Mouse (Mus musculus) lung, embryonic 16.5 days (tissue): ENCODE data around the gene Cbr3. TPM values are rescaled to one million over a fixed set of nuclear protein-coding genes. Genes with fewer than 3 reads are reported as not detected.

ENCODE experiments used
- ATAC-seq: fragments of 200-750 bp; cut with Nextera tagmentation; 2 replicates; pipeline ENCODE4 v1.8.0; 2017; ENCODE audit warnings: low read depth, mild to moderate bottlenecking, moderate library complexity
- H3K27ac ChIP-seq: fragments of 300-500 bp; sonication (generic); 2 replicates; pipeline ENCODE4 v1.5.1; 2014; ENCODE audit warnings: mild to moderate bottlenecking, control low read depth, low read length
- H3K27me3 ChIP-seq: fragments of 300-500 bp; sonication (generic); 2 replicates; pipeline ENCODE4 v1.6.1; 2014; ENCODE audit warnings: low read depth, low read length, mixed read lengths; ENCODE audit not compliant: control insufficient read depth, insufficient read depth
- H3K36me3 ChIP-seq: fragments of 300-500 bp; sonication (generic); 2 replicates; pipeline ENCODE4 v1.6.1; 2014; ENCODE audit warnings: low read length; ENCODE audit not compliant: control insufficient read depth, insufficient read depth
- H3K4me1 ChIP-seq: fragments of 300-500 bp; sonication (generic); replicated peaks from 2 replicates; pipeline ENCODE4 v1.6.1; 2014; ENCODE audit warnings: low read length, mixed read lengths; ENCODE audit not compliant: control insufficient read depth, insufficient read depth
- H3K4me2 ChIP-seq: fragments of 300-500 bp; sonication (generic); 2 replicates; pipeline ENCODE4 v1.6.1; 2014; ENCODE audit warnings: low read depth, low read length, control low read depth
- H3K4me3 ChIP-seq: fragments of 300-500 bp; sonication (generic); 2 replicates; pipeline ENCODE4 v1.5.1; 2014; ENCODE audit warnings: mild to moderate bottlenecking, low read length, control low read depth
- H3K9ac ChIP-seq: fragments of 300-500 bp; sonication (generic); 2 replicates; pipeline ENCODE4 v1.6.1; 2014; ENCODE audit warnings: low read length, control low read depth
- H3K9me3 ChIP-seq: fragments of 300-500 bp; sonication (generic); 2 replicates; pipeline ENCODE4 v1.6.1; 2016; ENCODE audit warnings: low read length; ENCODE audit not compliant: control insufficient read depth
- WGBS: fragments of 180-500 bp; shearing (Covaris S2); extraction: QIAGEN DNeasy Blood & Tissue Kit; methylation state at CpG from one replicate; pipeline ENCODE4 v1.1.7; 2014; 5-methylcytosine and 5-hydroxymethylcytosine counted together
- polyA plus RNA-seq: library from polyadenylated mRNA; unstranded; fragments of >200 nt; fragmentation: Nextera tagmentation; extraction: Ambion mirVana; gene quantifications from 2 replicates; pipeline ENCODE4 v1.2.1, GENCODE M21; 2015

Cbr3 gene
- polyA plus RNA-seq, 1 experiment from 2014 or later: 9.0 TPM

DNA sequence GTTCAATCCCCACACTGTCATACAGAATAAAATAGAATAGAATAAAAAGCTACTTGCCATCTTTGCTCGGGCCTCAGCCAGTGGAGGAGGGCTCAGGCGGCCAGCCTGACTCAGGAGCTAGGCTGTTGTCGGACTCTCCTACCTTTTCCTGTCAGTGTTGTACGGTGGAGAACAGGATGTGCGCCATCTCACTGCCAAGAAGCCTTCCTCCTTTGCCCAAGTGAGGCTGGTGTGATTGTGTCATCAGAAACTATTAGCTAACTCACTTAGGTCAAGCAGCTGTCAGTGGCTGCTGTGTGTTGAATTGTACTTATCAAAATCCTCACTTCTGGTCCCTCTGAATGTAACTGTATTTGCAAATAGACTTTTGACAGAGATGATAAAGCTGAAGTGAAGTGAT lies 38.8 kb downstream of the Cbr3 start:
- Histone ChIP-seq H3K4me1 (peaks cover 7% of the 10 kb centered on the region), H3K27ac (no peak overlapping the region), H3K27me3 (no peaks in the 10 kb centered on the region), H3K36me3 (no peaks in the 10 kb centered on the region), H3K9me3 (no peaks in the 10 kb centered on the region), H3K4me3 (no peak overlapping the region), H3K9ac (no peak overlapping the region), H3K4me2 (no peak overlapping the region)
- no peak for ATAC-seq
- WGBS: 58% methylated on average over 5 of the region's 5 CpGs

DNA sequence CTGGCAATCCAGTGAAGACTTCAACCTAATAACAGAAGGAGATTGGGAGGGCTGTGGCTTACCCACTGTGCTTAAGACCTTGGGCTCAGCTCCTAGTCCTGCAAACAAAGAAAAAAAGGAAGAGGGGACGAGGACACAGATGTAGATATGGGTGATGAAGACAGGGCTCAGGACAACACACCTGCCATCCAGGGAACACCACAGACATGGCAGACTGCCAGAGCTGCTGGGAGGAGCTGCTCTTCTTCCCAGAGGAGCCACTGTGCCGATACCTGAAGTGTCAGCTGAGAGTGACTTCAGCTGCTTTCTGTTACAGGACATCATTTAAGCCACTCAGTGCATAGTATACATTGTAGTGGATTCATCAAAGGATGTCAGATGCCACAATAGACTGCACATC lies 39.5 kb downstream of the Cbr3 start:
- 56% methylated on average over 2 of the region's 2 CpGs for WGBS
- no peaks in the 10 kb centered on the region for H3K36me3 ChIP-seq
- no peak for ATAC-seq
- H3K9me3 ChIP-seq: no peaks in the 10 kb centered on the region
- H3K4me2 ChIP-seq: no peak overlapping the region
- no peak overlapping the region for H3K4me3 ChIP-seq
- H3K9ac ChIP-seq: no peak overlapping the region
- no peaks in the 10 kb centered on the region for H3K27me3 ChIP-seq
- no peak overlapping the region for H3K27ac ChIP-seq
- H3K4me1 ChIP-seq: no peaks in the 10 kb centered on the region; the same call in 1 of the 2 replicates

DNA sequence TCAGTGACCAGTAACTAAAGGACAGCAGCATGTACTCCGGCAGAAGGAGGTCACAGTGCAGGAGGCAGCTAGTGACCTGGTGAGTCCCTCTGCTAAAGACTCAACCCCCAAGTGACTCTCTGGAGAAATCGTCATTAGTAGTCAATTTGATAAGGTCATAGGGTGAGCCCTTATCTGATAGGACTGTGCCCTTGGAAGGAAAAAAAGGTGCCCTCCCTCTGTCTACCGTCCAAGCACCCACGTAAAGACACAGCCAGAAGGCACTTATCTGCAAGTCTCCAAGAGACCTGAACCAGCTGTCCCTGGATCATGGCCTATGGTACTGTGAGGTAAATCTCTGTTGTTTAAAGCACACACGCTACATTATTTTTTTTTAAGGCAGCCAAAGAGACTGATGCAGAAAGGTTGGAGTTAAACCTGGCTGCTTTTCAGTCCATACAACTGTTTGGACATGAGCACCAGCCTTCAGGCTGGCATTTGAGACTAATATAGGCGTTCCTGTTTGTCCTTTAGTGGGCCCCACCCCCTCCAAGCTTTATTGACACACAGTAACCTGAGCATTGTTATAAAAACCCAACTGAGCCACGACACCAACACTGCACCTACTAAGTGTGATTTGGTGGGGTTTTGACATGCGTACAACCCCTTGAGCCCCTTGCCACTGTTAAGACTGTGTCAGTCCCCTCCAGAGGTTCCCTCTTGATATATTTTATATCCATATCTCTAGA lies 42.6 kb downstream of the Cbr3 start:
- WGBS: 58% methylated on average over 8 of the region's 8 CpGs
- H3K27ac ChIP-seq: no peak overlapping the region
- no peaks in the 10 kb centered on the region for H3K27me3 ChIP-seq
- peaks cover 3% of the 10 kb centered on the region; the same call in 1 of the 2 replicates for H3K4me1 ChIP-seq
- no peak overlapping the region for H3K9ac ChIP-seq
- no peaks in the 10 kb centered on the region for H3K9me3 ChIP-seq
- no peak for ATAC-seq
- no peak overlapping the region for H3K4me2 ChIP-seq
- H3K36me3 ChIP-seq: no peaks in the 10 kb centered on the region
- no peak overlapping the region for H3K4me3 ChIP-seq

DNA sequence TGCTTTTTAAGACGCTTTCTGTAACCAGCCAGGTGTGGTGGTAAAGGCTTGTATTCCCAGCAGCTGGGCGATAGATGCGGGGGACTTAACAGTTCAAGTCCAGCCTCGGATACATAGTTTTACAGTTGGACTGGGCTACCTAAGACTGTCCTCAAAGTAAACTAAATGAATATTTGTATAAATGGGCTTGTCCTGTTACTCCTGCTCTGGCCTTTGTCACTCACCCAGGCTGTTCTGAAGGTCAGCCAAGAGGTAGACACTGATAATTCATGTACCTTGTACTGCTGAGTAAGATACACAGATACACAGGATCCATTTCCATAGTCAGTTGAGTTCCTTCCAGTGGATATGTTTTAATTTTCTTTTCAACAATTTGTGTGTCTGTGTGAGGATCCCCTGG lies 43.2 kb downstream of the Cbr3 start:
- H3K27ac ChIP-seq: no peak overlapping the region
- WGBS: 87% methylated on average over 4 of the region's 4 CpGs
- H3K4me1 ChIP-seq: peaks cover 3% of the 10 kb centered on the region; the same call in 1 of the 2 replicates
- ATAC-seq: no peak
- H3K4me2 ChIP-seq: no peak overlapping the region
- no peaks in the 10 kb centered on the region for H3K36me3 ChIP-seq
- H3K4me3 ChIP-seq: no peak overlapping the region
- H3K27me3 ChIP-seq: no peaks in the 10 kb centered on the region
- H3K9me3 ChIP-seq: no peaks in the 10 kb centered on the region
- no peak overlapping the region for H3K9ac ChIP-seq

DNA sequence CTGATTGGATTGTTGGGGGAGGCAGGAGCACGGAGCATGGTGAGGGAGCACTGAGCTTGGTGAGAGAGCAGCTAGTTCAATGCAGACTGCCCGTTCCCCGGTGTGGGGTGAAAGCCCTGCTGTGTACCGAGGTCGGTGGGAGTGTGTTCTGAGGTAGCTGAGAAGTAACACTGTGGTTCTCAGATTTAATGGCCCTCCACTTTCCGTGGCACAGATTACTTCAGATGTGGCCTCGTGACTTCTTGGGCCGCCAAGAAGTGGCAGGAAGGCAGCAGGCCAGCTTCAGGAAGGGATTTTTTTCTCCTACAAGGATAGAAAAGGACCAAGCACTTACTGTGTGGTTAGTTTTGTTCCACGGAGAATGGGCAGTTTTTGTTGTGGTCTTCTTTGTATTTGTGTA lies 45.7 kb downstream of the Cbr3 start:
- Histone ChIP-seq H3K27me3 (no peaks in the 10 kb centered on the region), H3K4me1 (peaks cover 3% of the 10 kb centered on the region; the same call in 1 of the 2 replicates), H3K27ac (no peak overlapping the region), H3K9ac (no peak overlapping the region), H3K4me2 (no peak overlapping the region), H3K4me3 (no peak overlapping the region), H3K36me3 (no peaks in the 10 kb centered on the region; the same call in 1 of the 2 replicates), H3K9me3 (no peaks in the 10 kb centered on the region)
- no peak for ATAC-seq
- 58% methylated on average over 9 of the region's 9 CpGs for WGBS

DNA sequence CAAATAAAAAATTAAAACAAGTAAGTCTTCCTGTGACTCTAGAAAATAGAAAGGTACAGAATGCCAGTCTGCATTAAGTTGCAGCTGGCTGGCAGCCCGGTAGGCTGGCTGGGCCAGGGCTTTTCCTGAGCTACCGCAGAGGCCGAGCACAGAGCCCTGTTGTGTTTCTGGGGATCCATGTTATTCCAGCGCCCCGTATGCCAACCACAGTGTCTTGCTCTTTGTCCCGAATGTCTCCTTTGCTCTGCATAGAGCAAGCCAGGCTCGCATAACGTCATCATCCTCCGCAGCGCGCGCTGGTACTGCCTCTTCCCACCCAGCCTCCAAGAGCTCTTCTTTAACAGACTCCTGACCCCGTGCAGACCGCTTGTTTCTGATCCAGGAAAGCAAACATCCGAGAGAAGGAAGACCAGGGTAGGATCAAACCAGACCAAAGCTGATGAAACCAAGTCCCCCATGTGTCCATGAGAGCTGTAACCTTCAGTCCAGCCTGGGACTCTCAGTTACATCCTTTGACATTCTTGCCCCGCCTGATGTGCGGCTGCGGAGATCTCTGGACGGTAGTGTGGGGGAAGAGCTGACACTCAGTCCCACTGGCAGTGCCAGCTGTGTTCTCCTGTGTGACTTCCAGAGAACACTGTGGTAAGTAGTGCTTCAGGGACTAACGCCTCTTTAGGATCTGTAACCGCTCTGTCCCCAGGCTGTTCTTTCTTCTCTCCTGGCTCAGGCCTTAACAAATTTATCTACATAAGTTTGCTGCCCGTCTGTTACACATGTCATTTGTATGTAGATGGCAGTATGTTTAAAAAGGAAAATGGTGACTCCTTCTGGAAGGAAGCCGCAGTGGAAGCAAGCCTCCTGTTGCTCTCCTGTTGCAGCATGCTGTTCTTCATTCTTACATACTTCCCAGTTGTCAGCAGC lies 47.0 kb downstream of the Cbr3 start:
- Histone ChIP-seq H3K36me3 (no peaks in the 10 kb centered on the region; the same call in 1 of the 2 replicates), H3K4me2 (no peak overlapping the region), H3K9ac (no peak overlapping the region), H3K9me3 (no peaks in the 10 kb centered on the region), H3K27me3 (no peaks in the 10 kb centered on the region), H3K27ac (no peak overlapping the region), H3K4me3 (no peak overlapping the region), H3K4me1 (peaks cover 3% of the 10 kb centered on the region; the same call in 1 of the 2 replicates)
- no peak for ATAC-seq
- whole genome bisulfite sequencing: 70% methylated on average over 23 of the region's 23 CpGs

DNA sequence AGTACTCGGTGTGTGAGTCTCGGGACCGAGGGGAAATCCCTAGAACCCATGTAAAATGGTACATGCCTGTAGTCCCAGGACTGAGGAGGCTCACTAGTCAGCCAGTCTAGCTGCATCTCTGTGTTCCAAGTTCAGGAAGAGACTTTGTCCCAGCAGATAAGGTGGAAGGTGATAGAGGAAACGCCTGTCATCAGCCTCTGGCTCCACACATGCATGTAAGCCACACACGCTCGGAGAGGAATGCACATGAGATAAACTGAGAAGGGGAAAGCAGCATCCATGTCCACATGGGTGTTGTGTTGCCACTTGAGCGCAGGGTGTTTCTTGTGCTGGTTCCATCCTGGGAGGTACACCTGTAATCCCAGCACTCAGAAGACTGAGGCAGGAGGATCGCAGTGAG lies 48.3 kb downstream of the Cbr3 start:
- H3K27ac ChIP-seq: no peak overlapping the region
- H3K27me3 ChIP-seq: no peaks in the 10 kb centered on the region
- WGBS: 76% methylated on average over 8 of the region's 8 CpGs
- peaks cover 3% of the 10 kb centered on the region; the same call in 1 of the 2 replicates for H3K4me1 ChIP-seq
- no peaks in the 10 kb centered on the region for H3K9me3 ChIP-seq
- no peak for ATAC-seq
- H3K4me3 ChIP-seq: no peak overlapping the region
- no peak overlapping the region for H3K4me2 ChIP-seq
- H3K36me3 ChIP-seq: no peaks in the 10 kb centered on the region; the same call in 1 of the 2 replicates
- H3K9ac ChIP-seq: no peak overlapping the region

DNA sequence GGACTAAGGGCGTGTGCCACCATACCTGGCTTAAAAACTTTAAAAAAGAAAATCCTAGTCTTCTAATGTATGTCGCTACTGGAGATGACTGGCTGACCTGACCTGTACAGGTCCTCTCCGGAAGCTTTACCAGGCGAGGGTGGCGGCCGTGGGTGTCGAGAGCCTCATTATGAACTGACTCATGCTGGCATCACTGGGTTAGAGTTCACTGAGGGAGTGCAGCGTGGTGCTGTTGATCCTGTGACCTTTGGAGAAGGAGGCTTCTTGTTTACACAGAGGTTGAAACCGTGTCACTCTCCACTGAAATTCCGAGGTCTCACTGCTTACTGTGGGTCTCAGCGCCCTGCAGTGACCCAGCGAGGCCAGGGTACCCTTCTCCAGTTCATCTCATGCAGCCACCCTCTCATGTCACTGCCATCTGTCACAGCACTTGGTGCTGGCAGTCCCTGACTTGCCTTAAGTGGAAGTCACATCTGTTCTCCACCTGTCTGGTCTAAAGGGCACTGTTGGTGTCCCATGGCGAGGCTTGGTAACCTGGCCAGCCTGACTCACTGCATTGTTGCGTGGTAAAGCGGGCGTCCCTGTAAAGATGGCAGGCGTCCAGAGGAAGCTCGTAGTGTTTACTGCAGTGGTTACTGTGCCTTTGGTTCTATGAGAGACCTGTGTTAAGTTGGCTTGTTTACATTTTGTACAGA lies 50.0 kb downstream of the Cbr3 start:
- peaks cover 3% of the 10 kb centered on the region; the same call in 1 of the 2 replicates for H3K4me1 ChIP-seq
- no peak overlapping the region for H3K9ac ChIP-seq
- no peak overlapping the region for H3K4me3 ChIP-seq
- no peaks in the 10 kb centered on the region for H3K9me3 ChIP-seq
- H3K27me3 ChIP-seq: no peaks in the 10 kb centered on the region
- no peak overlapping the region for H3K27ac ChIP-seq
- WGBS: 66% methylated on average over 18 of the region's 18 CpGs
- H3K36me3 ChIP-seq: no peaks in the 10 kb centered on the region; the same call in 1 of the 2 replicates
- no peak overlapping the region for H3K4me2 ChIP-seq
- ATAC-seq: no peak

DNA sequence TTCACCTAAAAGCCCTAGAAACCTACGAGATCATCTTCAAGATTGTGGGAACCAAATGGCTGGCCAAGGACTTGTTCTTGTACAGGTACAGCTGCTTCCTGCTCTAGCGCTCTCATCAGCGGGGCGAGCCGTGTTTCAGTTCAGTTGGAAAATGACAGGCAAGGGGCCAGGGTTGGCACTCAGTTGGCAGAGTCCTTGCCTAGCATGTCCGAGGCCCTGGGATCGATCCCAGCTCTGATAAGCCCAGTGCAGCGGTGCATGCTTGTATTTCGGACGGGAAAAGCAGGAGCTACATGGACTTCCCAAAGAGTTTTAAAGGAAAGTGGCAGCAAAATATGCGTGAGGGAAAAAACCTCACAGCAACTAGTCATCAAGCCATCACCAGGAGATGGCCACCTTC lies 56.2 kb downstream of the Cbr3 start:
- no peak for ATAC-seq
- peaks cover 3% of the 10 kb centered on the region; the same call in 1 of the 2 replicates for H3K36me3 ChIP-seq
- no peak overlapping the region for H3K9ac ChIP-seq
- peaks cover 17% of the 10 kb centered on the region for H3K4me1 ChIP-seq
- H3K27ac ChIP-seq: no peak overlapping the region
- H3K9me3 ChIP-seq: no peaks in the 10 kb centered on the region
- H3K27me3 ChIP-seq: no peaks in the 10 kb centered on the region
- 89% methylated on average over 11 of the region's 11 CpGs for WGBS
- H3K4me3 ChIP-seq: no peak overlapping the region
- no peak overlapping the region for H3K4me2 ChIP-seq
